9 mouse cellular contexts compared by ENCODE assay signal in the genomic region with DNA sequence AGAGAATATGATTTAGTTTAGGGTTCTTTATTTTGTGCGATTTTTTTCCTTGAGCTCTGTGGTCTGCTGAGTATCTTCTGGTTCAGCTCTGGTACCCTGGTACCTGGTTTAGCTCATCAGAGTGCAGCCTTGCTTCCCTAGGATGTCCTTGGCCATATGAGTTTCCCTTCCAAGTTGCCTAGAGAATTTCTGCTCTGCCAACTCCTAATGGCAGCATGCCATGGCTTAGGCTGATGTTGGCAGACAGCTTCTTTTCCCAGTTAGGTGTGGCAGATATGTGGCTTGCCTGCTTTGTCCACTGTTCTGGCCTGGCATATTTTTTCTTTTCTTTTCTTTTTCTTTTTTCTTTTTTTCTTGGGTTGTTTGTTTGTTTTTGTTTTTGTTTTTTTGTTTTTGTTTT. TPM values are rescaled to one million over a fixed set of nuclear protein-coding genes. Genes with fewer than 3 reads are reported as not detected.
DNase-seq lines count a peak whose midpoint lies in the region; ATAC-seq and TF ChIP-seq lines count a peak whose summit lies in the region.
"Had no signal": no experiment of that assay in that cellular context is flagged by ENCODE, and none has a peak within 500 bp of the region (broad histone marks: within the 10 kb centered on the region; RNA-seq: fewer than 3 reads in every experiment).

No protein-coding gene starts in this region.

- no peak for TF ChIP-seq CTCF in testis, adult 2 months (IDR thresholded peaks at IDR 0.05; ENCODE audit: control insufficient read depth, insufficient read depth, insufficient replicate concordance, low read depth, low read length)

- peak; percentile 77; the same call in 1 of the 2 replicates for ATAC-seq in frontal cortex, adult (ENCODE audit: low TSS enrichment)
- no peak for ATAC-seq in inflammation-experienced regulatory T-cells, adult 6 months

- H3K27me3 ChIP-seq in testis, adult 2 months (ENCODE audit: control insufficient read depth, insufficient read depth, low read length), result no peaks in the 10 kb centered on the region
- H3K27me3 ChIP-seq: neural tube, embryonic 13.5 days had no signal

- DNase-seq in 3T3-L1 (ENCODE audit: low read depth, low spot score), result peak; percentile 79
- DNase-seq in adrenal gland, adult (ENCODE audit: inconsistent age in 2 of 2, low spot score in 1 of 2), result peak; percentile 93 to 96
- peak; percentile 92 for DNase-seq in kidney, adult 9 months
- peak; percentile 78 for DNase-seq in left cerebral cortex, postnatal 4 days
- DNase-seq in embryo, embryonic 9.5 days (ENCODE audit: extremely low spot score), result no peak

- no peaks in the 10 kb centered on the region for H3K4me1 ChIP-seq in testis, adult 2 months (ENCODE audit: control insufficient read depth, insufficient read depth, low read length)

- no peaks in the 10 kb centered on the region for H3K36me3 ChIP-seq in testis, adult 2 months (ENCODE audit: control insufficient read depth, insufficient read depth, low read length)
- H3K36me3 ChIP-seq: neural tube, embryonic 13.5 days had no signal

- H3K4me3 ChIP-seq in testis, adult 2 months (ENCODE audit: control insufficient read depth, low read depth, low read length), result no peak overlapping the region
- H3K4me3 ChIP-seq: neural tube, embryonic 13.5 days had no signal

- TF ChIP-seq POLR2A in testis, adult 2 months (IDR thresholded peaks at IDR 0.05; ENCODE audit: control insufficient read depth, low read depth, low read length), result no peak

- intact Hi-C loops in left cerebral cortex, postnatal 4 days (cut with DNase I), result no loop called here

- 0 out of 2 replicates have a peak overlapping the region, but pooled peaks have one; percentile 27 for H3K27ac ChIP-seq in testis, adult 2 months (ENCODE audit: control insufficient read depth, insufficient read depth, low read depth, low read length)
- H3K27ac ChIP-seq: neural tube, embryonic 13.5 days had no signal

RNA-seq across cellular contexts. Expression of gene Rabep1, which starts 25.8 kb away (rescaled TPM):
- total RNA-seq in left cerebral cortex, postnatal 4 days (2021), result 100 to 1,000 TPM; 126 TPM
- polyA plus RNA-seq in testis, adult 2 months (2012; rRNA removed), result 2.8 and 3.4 TPM in 2 replicates
- polyA plus RNA-seq in inflammation-experienced regulatory T-cells, adult 6 months (2017; shearing (Covaris generic)), result 10 to 100 TPM in 2 of 3 experiments, 1 to 10 TPM in 1; 9.9 to 13.0 (median 11.4) TPM

RNA-seq across cellular contexts. Expression of gene Scimp, which starts 58.0 kb away (rescaled TPM):
- not detected for total RNA-seq in left cerebral cortex, postnatal 4 days (2021)
- polyA plus RNA-seq in testis, adult 2 months (2012; rRNA removed), result 0.13 and 0.16 TPM in 2 replicates
- 1 to 10 TPM in 1 of 3 experiments, under 1 TPM in 1, not detected in 1; 0.67 to 1.1 TPM for polyA plus RNA-seq in inflammation-experienced regulatory T-cells, adult 6 months (2017; shearing (Covaris generic))
- polyA plus RNA-seq: neural tube, embryonic 13.5 days had no signal
